ENCODE assay signal across 28 mouse cellular contexts in genomic region chr4:49108371-49108770, GRCm38 (mm10). TPM values are rescaled to one million over a fixed set of nuclear protein-coding genes. Genes with fewer than 3 reads are reported as not detected.
A peak's percentile ranks its signal among the peaks of the same experiment; 100 is the strongest.
DNase-seq lines count a peak whose midpoint lies in the region; ATAC-seq and TF ChIP-seq lines count a peak whose summit lies in the region.
"Had no signal": no experiment of that assay in that cellular context is flagged by ENCODE, and none has a peak within 500 bp of the region (broad histone marks: within the 10 kb centered on the region; RNA-seq: fewer than 3 reads in every experiment).

No protein-coding gene starts in this region.

- TF ChIP-seq POLR2A in brain, embryonic 14.5 days (IDR thresholded peaks at IDR 0.05; ENCODE audit: borderline replicate concordance, extremely low read depth, insufficient read depth, insufficient read length, poor library complexity, severe bottlenecking), result no peak

- no peak overlapping the region for H3K4me3 ChIP-seq in forebrain, postnatal 0 days (ENCODE audit: low read depth, low read length)
- no peak overlapping the region for H3K4me3 ChIP-seq in forebrain, embryonic 12.5 days (replicated peaks)
- no peak overlapping the region for H3K4me3 ChIP-seq in midbrain, embryonic 14.5 days (replicated peaks; ENCODE audit: low read depth, low read length)
- no peak overlapping the region for H3K4me3 ChIP-seq in midbrain, embryonic 13.5 days (replicated peaks)
- H3K4me3 ChIP-seq: heart, embryonic 12.5 days; hindbrain, embryonic 13.5 days; limb, embryonic 12.5 days; liver, embryonic 12.5 days; megakaryocyte, embryonic 14.5 days; neural tube, embryonic 12.5 days; stomach, embryonic 15.5 days had no signal

- DNase-seq in forebrain, postnatal 0 days, result peak; percentile 8
- DNase-seq in midbrain, embryonic 14.5 days, result peak; percentile 11
- peak; percentile 47 for DNase-seq in brain, embryonic 14.5 days (ENCODE audit: low read depth)
- peak; percentile 28 to 83 for DNase-seq in left cerebral cortex, postnatal 25 days (ENCODE audit: low spot score in 2 of 2)
- DNase-seq in spleen, postnatal 36 days (ENCODE audit: low spot score in 2 of 2), result no peak
- DNase-seq: adrenal gland, postnatal 14 days; cerebellum, adult 18-20 months; cerebellum, postnatal 25 days; embryo, embryonic 11 days; kidney, adult 8-10 months; kidney, postnatal 25 days; lung, adult 2 months; spleen, adult 18-20 months; thymus, adult 2 months had no signal

- H3K36me3 ChIP-seq in forebrain, postnatal 0 days (ENCODE audit: insufficient read depth), result no peaks in the 10 kb centered on the region
- no peaks in the 10 kb centered on the region for H3K36me3 ChIP-seq in forebrain, embryonic 12.5 days (replicated peaks)
- no peaks in the 10 kb centered on the region for H3K36me3 ChIP-seq in midbrain, embryonic 14.5 days (ENCODE audit: control insufficient read depth, insufficient read depth, low read length)
- no peaks in the 10 kb centered on the region for H3K36me3 ChIP-seq in midbrain, embryonic 13.5 days
- H3K36me3 ChIP-seq: G1E; heart, embryonic 12.5 days; hindbrain, embryonic 13.5 days; limb, embryonic 12.5 days; liver, embryonic 12.5 days; neural tube, embryonic 12.5 days; stomach, embryonic 15.5 days had no signal

- no peak for TF ChIP-seq CTCF in forebrain, postnatal 0 days (IDR thresholded peaks at IDR 0.05; ENCODE audit: low read depth)
- no peak for TF ChIP-seq CTCF in brain, embryonic 14.5 days (IDR thresholded peaks at IDR 0.05; ENCODE audit: borderline replicate concordance, extremely low read depth, insufficient read depth, insufficient read length)

- ATAC-seq in forebrain, postnatal 0 days, result no peak
- ATAC-seq in forebrain, embryonic 12.5 days (ENCODE audit: low FRiP score), result no peak
- ATAC-seq in midbrain, embryonic 14.5 days (ENCODE audit: low FRiP score, low TSS enrichment), result no peak
- ATAC-seq in midbrain, embryonic 13.5 days, result no peak
- ATAC-seq in megakaryocyte-erythroid progenitor cell, adult 5-6 weeks (replicated peaks; ENCODE audit: low FRiP score, low TSS enrichment, poor library complexity, severe bottlenecking), result no peak
- ATAC-seq: liver, embryonic 12.5 days had no signal

- no peaks in the 10 kb centered on the region for H3K9me3 ChIP-seq in forebrain, postnatal 0 days (ENCODE audit: low read length)
- no peaks in the 10 kb centered on the region for H3K9me3 ChIP-seq in forebrain, embryonic 12.5 days
- H3K9me3 ChIP-seq in midbrain, embryonic 14.5 days (ENCODE audit: control insufficient read depth, low read length), result no peaks in the 10 kb centered on the region
- H3K9me3 ChIP-seq in midbrain, embryonic 13.5 days, result no peaks in the 10 kb centered on the region
- H3K9me3 ChIP-seq: heart, embryonic 12.5 days; hindbrain, embryonic 13.5 days; limb, embryonic 12.5 days; liver, embryonic 12.5 days; megakaryocyte, embryonic 14.5 days; neural tube, embryonic 12.5 days; stomach, embryonic 15.5 days had no signal

- 50% methylated on average over 8 of the region's 8 CpGs for WGBS in forebrain, postnatal 0 days
- 60% methylated on average over 8 of the region's 8 CpGs for WGBS in forebrain, embryonic 12.5 days
- 67% methylated on average over 8 of the region's 8 CpGs for WGBS in midbrain, embryonic 14.5 days
- 70% methylated on average over 8 of the region's 8 CpGs for WGBS in midbrain, embryonic 13.5 days

- H3K4me2 ChIP-seq in forebrain, postnatal 0 days (ENCODE audit: low read depth), result no peak overlapping the region
- no peak overlapping the region for H3K4me2 ChIP-seq in forebrain, embryonic 12.5 days
- no peak overlapping the region for H3K4me2 ChIP-seq in midbrain, embryonic 14.5 days (ENCODE audit: low read length)
- H3K4me2 ChIP-seq in midbrain, embryonic 13.5 days (replicated peaks), result no peak overlapping the region
- H3K4me2 ChIP-seq: heart, embryonic 12.5 days; hindbrain, embryonic 13.5 days; limb, embryonic 12.5 days; liver, embryonic 12.5 days; neural tube, embryonic 12.5 days; stomach, embryonic 15.5 days had no signal

- intact Hi-C loops in left cerebral cortex, postnatal 25 days (cut with DNase I), result no loop called here

- H3K9ac ChIP-seq in forebrain, postnatal 0 days, result no peak overlapping the region
- no peak overlapping the region for H3K9ac ChIP-seq in forebrain, embryonic 12.5 days
- H3K9ac ChIP-seq in midbrain, embryonic 14.5 days (replicated peaks; ENCODE audit: low read length), result no peak overlapping the region
- H3K9ac ChIP-seq in midbrain, embryonic 13.5 days (replicated peaks), result no peak overlapping the region
- H3K9ac ChIP-seq: heart, embryonic 12.5 days; hindbrain, embryonic 13.5 days; limb, embryonic 12.5 days; liver, embryonic 12.5 days; neural tube, embryonic 12.5 days; stomach, embryonic 15.5 days had no signal

- no peaks in the 10 kb centered on the region for H3K4me1 ChIP-seq in forebrain, postnatal 0 days (ENCODE audit: insufficient read depth)
- H3K4me1 ChIP-seq in forebrain, embryonic 12.5 days, result peaks cover 14% of the 10 kb centered on the region; the same call in 1 of the 2 replicates
- peaks cover 11% of the 10 kb centered on the region for H3K4me1 ChIP-seq in midbrain, embryonic 14.5 days (ENCODE audit: control insufficient read depth, insufficient read depth, low read length)
- H3K4me1 ChIP-seq in midbrain, embryonic 13.5 days (replicated peaks), result peaks cover 27% of the 10 kb centered on the region
- H3K4me1 ChIP-seq: limb, embryonic 12.5 days; liver, embryonic 12.5 days; megakaryocyte, embryonic 14.5 days; stomach, embryonic 15.5 days had no signal

- no peak overlapping the region for H3K27ac ChIP-seq in forebrain, postnatal 0 days (ENCODE audit: low read depth, low read length)
- no peak overlapping the region for H3K27ac ChIP-seq in forebrain, embryonic 12.5 days
- H3K27ac ChIP-seq in midbrain, embryonic 14.5 days (replicated peaks; ENCODE audit: low read depth, low read length), result no peak overlapping the region
- H3K27ac ChIP-seq in midbrain, embryonic 13.5 days, result no peak overlapping the region
- H3K27ac ChIP-seq: hindbrain, embryonic 13.5 days; limb, embryonic 12.5 days; liver, embryonic 12.5 days; neural tube, embryonic 12.5 days; stomach, embryonic 15.5 days had no signal

- H3K27me3 ChIP-seq in forebrain, postnatal 0 days (ENCODE audit: insufficient read depth, low read length), result no peaks in the 10 kb centered on the region
- H3K27me3 ChIP-seq in forebrain, embryonic 12.5 days, result no peaks in the 10 kb centered on the region
- no peaks in the 10 kb centered on the region for H3K27me3 ChIP-seq in midbrain, embryonic 14.5 days (ENCODE audit: control insufficient read depth, insufficient read depth, low read length)
- 0 out of 2 replicates have a peak, but pooled peaks cover 3% of the 10 kb centered on the region for H3K27me3 ChIP-seq in midbrain, embryonic 13.5 days
- H3K27me3 ChIP-seq: heart, embryonic 12.5 days; hindbrain, embryonic 13.5 days; limb, embryonic 12.5 days; liver, embryonic 12.5 days; megakaryocyte, embryonic 14.5 days; neural tube, embryonic 12.5 days; stomach, embryonic 15.5 days had no signal

RNA-seq across cellular contexts. Expression of gene Plppr1, which starts 49.3 kb away (rescaled TPM):
- total RNA-seq in forebrain, postnatal 0 days (2014; rRNA removed), result 53.3 and 60.3 TPM in 2 replicates
- 54.6 and 59.8 TPM in 2 replicates for polyA plus RNA-seq in forebrain, postnatal 0 days (2015; fragmentation: Nextera tagmentation; extraction: Ambion mirVana)
- 19.9 and 20.4 TPM in 2 replicates for polyA plus RNA-seq in forebrain, embryonic 12.5 days (2016; fragmentation: Nextera tagmentation; extraction: Ambion mirVana)
- polyA plus RNA-seq in midbrain, embryonic 14.5 days (2014; fragmentation: Nextera tagmentation; extraction: Ambion mirVana), result 57.2 and 60.8 TPM in 2 replicates
- polyA plus RNA-seq in midbrain, embryonic 13.5 days (2015; fragmentation: Nextera tagmentation; extraction: Ambion mirVana), result 38.9 and 42.7 TPM in 2 replicates
- polyA plus RNA-seq in brain, embryonic 14.5 days (2012; rRNA removed), result 22.5 and 33.5 TPM in 2 replicates
- 10 to 100 TPM in 1 of 2 experiments, 1 to 10 TPM in 1; 8.6 to 13.9 TPM for total RNA-seq in left cerebral cortex, postnatal 25 days (2021)
- not detected in 2 replicates for total RNA-seq in megakaryocyte-erythroid progenitor cell, adult 5-6 weeks (2014; fragmentation: Nextera tagmentation)
- not detected in 2 replicates for total RNA-seq in megakaryocyte-erythroid progenitor cell, adult 5-6 weeks (2017)
- total RNA-seq: gastrocnemius, adult 8-10 months; granulocyte monocyte progenitor cell, adult 5-6 weeks; monocyte, adult 5-6 weeks had no signal
- polyA plus RNA-seq: G1E; lung, adult 2 months had no signal

Comparison
In these comparisons a context has a peak if more than half of its experiments do, and no peak if none do; other contexts are left out.
1. DNase-seq: peak in forebrain, postnatal 0 days (single experiment), midbrain, embryonic 14.5 days (single experiment), brain, embryonic 14.5 days (single experiment) and left cerebral cortex, postnatal 25 days (2 of 2); none in spleen, postnatal 36 days (0 of 2).